In the genomic region with DNA sequence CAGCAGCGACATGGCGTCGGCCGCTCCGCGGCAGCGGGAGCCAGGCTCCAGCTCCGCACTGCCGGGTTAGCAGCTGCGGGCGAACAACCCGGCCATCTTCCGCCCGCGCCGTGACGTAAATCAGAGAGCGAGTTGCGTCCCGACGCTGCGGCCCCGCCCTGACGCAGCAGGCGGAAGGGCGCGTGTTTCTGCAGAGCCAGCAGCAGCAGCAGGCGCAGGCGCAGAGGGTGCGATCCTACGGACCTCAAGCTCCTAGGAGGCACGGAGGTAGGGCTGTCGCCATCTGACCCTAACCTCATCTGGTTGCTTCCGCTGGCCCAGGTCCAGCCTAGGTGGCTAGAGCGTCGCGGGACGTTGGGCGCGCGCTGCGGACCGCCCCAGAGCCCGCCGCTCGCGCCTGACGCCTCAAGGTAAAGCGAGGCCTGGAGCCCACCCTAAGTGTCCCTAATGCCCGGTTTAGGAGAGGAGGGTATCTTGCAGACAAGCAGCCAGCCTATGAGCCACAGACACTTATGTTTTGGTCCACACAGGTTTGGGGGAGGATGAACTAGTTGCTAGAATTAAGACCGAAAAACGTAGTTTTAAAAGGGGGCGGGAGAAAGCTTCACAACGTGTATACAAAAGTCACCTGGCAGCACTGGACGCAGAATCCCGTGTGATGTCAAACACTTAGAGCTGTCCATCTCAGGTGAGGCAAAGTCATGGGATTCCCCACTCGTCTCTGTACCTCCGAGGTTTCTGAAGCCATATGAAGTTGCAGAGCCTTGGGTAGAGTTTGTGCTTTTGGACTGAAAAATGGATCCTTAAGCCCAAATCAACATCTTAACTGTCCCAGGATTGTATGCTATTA, we compare ENCODE assay signal across 8 mouse cellular contexts. TPM values are rescaled to one million over a fixed set of nuclear protein-coding genes. Genes with fewer than 3 reads are reported as not detected.
A peak's percentile ranks its signal among the peaks of the same experiment; 100 is the strongest.
DNase-seq lines count a peak whose midpoint lies in the region; ATAC-seq and TF ChIP-seq lines count a peak whose summit lies in the region.

Gak (minus strand) TSS at position 122 of the 850 bp plus-strand sequence.
Tmem175 (plus strand) TSS at position 137 of the 850 bp plus-strand sequence.

- no peaks in the 10 kb centered on the region for H3K27me3 ChIP-seq in MEL (ENCODE audit: control insufficient read depth in 1 of 2, insufficient read depth in 2 of 2, low read length in 2 of 2)
- H3K27me3 ChIP-seq in cerebellum, adult 2 months (ENCODE audit: control insufficient read depth, insufficient read depth, low read length): no peaks in the 10 kb centered on the region
- H3K27me3 ChIP-seq in forebrain, postnatal 0 days (ENCODE audit: insufficient read depth, low read length): no peaks in the 10 kb centered on the region
- no peaks in the 10 kb centered on the region for H3K27me3 ChIP-seq in lung, embryonic 15.5 days

- no peak for TF ChIP-seq EP300 in MEL (IDR thresholded peaks at IDR 0.05; ENCODE audit: low read depth in 1 of 2, low read length in 2 of 2)

- no peak for TF ChIP-seq RAD21 in MEL (IDR thresholded peaks at IDR 0.05; ENCODE audit: low read depth, low read length)

- peak within 1 kb of the TSS; percentile 90 for H3K9ac ChIP-seq in MEL (ENCODE audit: control insufficient read depth, low read depth, low read length, poor library complexity, severe bottlenecking)
- peak within 1 kb of the TSS; percentile 96 for H3K9ac ChIP-seq in forebrain, postnatal 0 days
- peak within 1 kb of the TSS; percentile 95 for H3K9ac ChIP-seq in lung, embryonic 15.5 days

- WGBS in cerebellum, adult 2 months: under 1% methylated on average over 58 of the region's 58 CpGs
- 3% methylated on average over 58 of the region's 58 CpGs for WGBS in forebrain, postnatal 0 days
- WGBS in lung, embryonic 15.5 days: under 1% methylated on average over 58 of the region's 58 CpGs

- peak within 1 kb of the TSS; percentile 44 for H3K27ac ChIP-seq in MEL (ENCODE audit: control insufficient read depth, low read depth, low read length)
- peak within 1 kb of the TSS; percentile 76 for H3K27ac ChIP-seq in cerebellum, adult 2 months (ENCODE audit: insufficient read depth, low read length)
- peak within 1 kb of the TSS; percentile 89 for H3K27ac ChIP-seq in forebrain, postnatal 0 days (ENCODE audit: low read depth, low read length)
- H3K27ac ChIP-seq in lung, embryonic 15.5 days: peak within 1 kb of the TSS; percentile 89

- peaks cover 4 to 33% of the 10 kb centered on the region in 2 experiments; a peak in 3 of 4 replicates for H3K36me3 ChIP-seq in MEL (ENCODE audit: control insufficient read depth in 1 of 2, insufficient read depth in 2 of 2, low read length in 2 of 2)
- no peaks in the 10 kb centered on the region for H3K36me3 ChIP-seq in forebrain, postnatal 0 days (ENCODE audit: insufficient read depth)
- H3K36me3 ChIP-seq in lung, embryonic 15.5 days: no peaks in the 10 kb centered on the region

- peak within 1 kb of the TSS; percentile 68 to 99 for H3K4me3 ChIP-seq in MEL (ENCODE audit: control insufficient read depth in 1 of 2, insufficient read depth in 1 of 2, low read depth in 2 of 2, low read length in 2 of 2)
- H3K4me3 ChIP-seq in cerebellum, adult 2 months (replicated peaks; ENCODE audit: insufficient read depth, low read depth, low read length): peak within 1 kb of the TSS; percentile 85
- peak within 1 kb of the TSS; percentile 91 for H3K4me3 ChIP-seq in forebrain, postnatal 0 days (ENCODE audit: low read depth, low read length)
- peak within 1 kb of the TSS; percentile 90 for H3K4me3 ChIP-seq in lung, embryonic 15.5 days

- peak; percentile 65 to 98; a peak in 3 of 4 replicates for TF ChIP-seq POLR2A in MEL (IDR thresholded peaks at IDR 0.05; ENCODE audit: control insufficient read depth in 1 of 2, insufficient read depth in 1 of 2, low read depth in 1 of 2, low read length in 2 of 2, poor library complexity in 1 of 2)
- peak; percentile 96 for TF ChIP-seq POLR2A in cerebellum, adult 2 months (IDR thresholded peaks at IDR 0.05; ENCODE audit: borderline replicate concordance, insufficient read depth, low read length)

- H3K4me2 ChIP-seq in forebrain, postnatal 0 days (ENCODE audit: low read depth): peak within 1 kb of the TSS; percentile 89
- peak within 1 kb of the TSS; percentile 86 for H3K4me2 ChIP-seq in lung, embryonic 15.5 days

- H3K79me2 ChIP-seq in MEL (ENCODE audit: control insufficient read depth, insufficient read depth, low read length, poor library complexity): peaks cover 42% of the 10 kb centered on the region

- DNase-seq in MEL (ENCODE audit: low read depth, low spot score): peak; percentile 98
- peak; percentile 94 to 95 for DNase-seq in cerebellum, adult 2 months
- peak; percentile 96 for DNase-seq in forebrain, postnatal 0 days
- peak; percentile 93 for DNase-seq in heart, postnatal 4 days
- peak; percentile 87 to 90 for DNase-seq in layer of hippocampus, adult 8-10 months (ENCODE audit: low spot score in 2 of 2)
- DNase-seq in ovary, adult 18-20 months (ENCODE audit: low spot score): peak; percentile 86
- peak; percentile 97 for DNase-seq in thymus, postnatal 0 days (ENCODE audit: low spot score)

- H3K4me1 ChIP-seq in MEL (ENCODE audit: control insufficient read depth in 1 of 2, insufficient read depth in 2 of 2, low read length in 2 of 2): peaks cover 16 to 17% of the 10 kb centered on the region in 2 experiments
- H3K4me1 ChIP-seq in cerebellum, adult 2 months (ENCODE audit: control insufficient read depth, insufficient read depth, low read length): peaks cover 2% of the 10 kb centered on the region; the same call in 1 of the 2 replicates
- 0 out of 2 replicates have a peak, but pooled peaks cover 4% of the 10 kb centered on the region for H3K4me1 ChIP-seq in forebrain, postnatal 0 days (ENCODE audit: insufficient read depth)
- peaks cover 23% of the 10 kb centered on the region for H3K4me1 ChIP-seq in lung, embryonic 15.5 days

- no peaks in the 10 kb centered on the region for H3K9me3 ChIP-seq in MEL (replicated peaks; ENCODE audit: insufficient read depth, low read length)
- no peaks in the 10 kb centered on the region for H3K9me3 ChIP-seq in forebrain, postnatal 0 days (ENCODE audit: low read length)
- no peaks in the 10 kb centered on the region for H3K9me3 ChIP-seq in lung, embryonic 15.5 days

- TF ChIP-seq CTCF in MEL (IDR thresholded peaks at IDR 0.05 in 2 of 3, conservative IDR thresholded peaks at IDR 0.05 in 1 of 3; ENCODE audit: control insufficient read depth in 1 of 3, insufficient read depth in 1 of 3, low read depth in 2 of 3, low read length in 3 of 3, poor library complexity in 1 of 3, severe bottlenecking in 1 of 3): no peak
- TF ChIP-seq CTCF in cerebellum, adult 2 months (IDR thresholded peaks at IDR 0.05; ENCODE audit: borderline replicate concordance, insufficient read depth, low read depth, low read length): no peak
- TF ChIP-seq CTCF in forebrain, postnatal 0 days (IDR thresholded peaks at IDR 0.05; ENCODE audit: low read depth): no peak

- ATAC-seq in forebrain, postnatal 0 days: peak; percentile 99
- peak; percentile 98 for ATAC-seq in lung, embryonic 15.5 days (ENCODE audit: borderline replicate concordance, extremely low read depth, low FRiP score, low TSS enrichment)

TF ChIP-seq in MEL, 35 proteins besides CTCF, POLR2A, EP300 and RAD21 (continues in another document):
- TF ChIP-seq TCF12 (IDR thresholded peaks at IDR 0.05; ENCODE audit: low read depth, low read length): 0 out of 2 replicates have a peak, but pooled peaks have one; percentile 26
- TF ChIP-seq ELF1 (IDR thresholded peaks at IDR 0.05; ENCODE audit: low read depth, low read length): peak; percentile 94
- TF ChIP-seq NELFE (IDR thresholded peaks at IDR 0.05; ENCODE audit: low read depth, low read length): peak; percentile 97
- no peak for TF ChIP-seq MEF2A (IDR thresholded peaks at IDR 0.05; ENCODE audit: extremely low read depth, insufficient replicate concordance, low read depth, low read length, poor library complexity, severe bottlenecking)
- no peak for TF ChIP-seq GATA1 (IDR thresholded peaks at IDR 0.05; ENCODE audit: low read depth, low read length)
- TF ChIP-seq MYC (IDR thresholded peaks at IDR 0.05; ENCODE audit: low read depth, low read length): no peak
- no peak for TF ChIP-seq ZNF384 (IDR thresholded peaks at IDR 0.05; ENCODE audit: low read depth, low read length)
- TF ChIP-seq UBTF (IDR thresholded peaks at IDR 0.05; ENCODE audit: borderline replicate concordance, insufficient read depth, low read depth, low read length): 0 out of 2 replicates have a peak, but pooled peaks have one; percentile 43
- TF ChIP-seq KAT2A (conservative IDR thresholded peaks at IDR 0.05; ENCODE audit: low read depth, low read length): no peak
- TF ChIP-seq NRF1 (IDR thresholded peaks at IDR 0.05; ENCODE audit: insufficient read depth, low read depth, low read length, poor library complexity, severe bottlenecking): peak; percentile 94
- peak; percentile 59 for TF ChIP-seq SIN3A (IDR thresholded peaks at IDR 0.05; ENCODE audit: low read length)
- no peak for TF ChIP-seq ZKSCAN1 (IDR thresholded peaks at IDR 0.05; ENCODE audit: low read depth, low read length)

RNA-seq across cellular contexts. Expression of gene Gak, which starts in this region (rescaled TPM):
- total RNA-seq in MEL (2012; rRNA removed): 48.5 and 54.9 TPM in 2 replicates
- polyA plus RNA-seq in MEL (2012; ENCODE audit: insufficient read depth in 1 of 2, insufficient read length in 2 of 2, low read depth in 1 of 2, low replicate concordance in 2 of 2, missing spikeins in 1 of 2): 10 to 100 TPM in 1 of 2 experiments, not detected in 1; 76.4 TPM
- 89.9 and 91.6 TPM in 2 replicates for polyA plus RNA-seq in cerebellum, adult 2 months (2012; rRNA removed)
- 77.6 and 79.1 TPM in 2 replicates for total RNA-seq in forebrain, postnatal 0 days (2014; rRNA removed)
- polyA plus RNA-seq in forebrain, postnatal 0 days (2015; fragmentation: Nextera tagmentation; extraction: Ambion mirVana): 44.6 and 48.6 TPM in 2 replicates
- 10 to 100 TPM; 36.7 to 36.9 TPM for total RNA-seq in heart, postnatal 4 days (2021)
- total RNA-seq in layer of hippocampus, adult 8-10 months (2022): 100 to 1,000 TPM in 2 of 4 experiments, 10 to 100 TPM in 2; 94.1 to 111 (median 102) TPM
- 46.5 and 49.0 TPM in 2 replicates for polyA plus RNA-seq in lung, embryonic 15.5 days (2015; fragmentation: Nextera tagmentation; extraction: Ambion mirVana)
- 44.6 and 50.1 TPM in 2 replicates for polyA plus RNA-seq in thymus, postnatal 0 days (2015; fragmentation: Nextera tagmentation; extraction: Ambion mirVana)

RNA-seq across cellular contexts. Expression of gene Tmem175, which starts in this region (rescaled TPM):
- total RNA-seq in MEL (2012; rRNA removed): 19.3 and 22.1 TPM in 2 replicates
- polyA plus RNA-seq in MEL (2012; ENCODE audit: insufficient read depth in 1 of 2, insufficient read length in 2 of 2, low read depth in 1 of 2, low replicate concordance in 2 of 2, missing spikeins in 1 of 2): 10 to 100 TPM in 1 of 2 experiments, not detected in 1; 39.2 TPM
- polyA plus RNA-seq in cerebellum, adult 2 months (2012; rRNA removed): 50.8 and 52.4 TPM in 2 replicates
- 17.5 and 27.2 TPM in 2 replicates for total RNA-seq in forebrain, postnatal 0 days (2014; rRNA removed)
- 32.2 and 34.8 TPM in 2 replicates for polyA plus RNA-seq in forebrain, postnatal 0 days (2015; fragmentation: Nextera tagmentation; extraction: Ambion mirVana)
- total RNA-seq in heart, postnatal 4 days (2021): 1 to 10 TPM; 8.3 to 9.4 TPM
- total RNA-seq in layer of hippocampus, adult 8-10 months (2022): 10 to 100 TPM; 39.5 to 44.9 (median 42.5) TPM
- polyA plus RNA-seq in lung, embryonic 15.5 days (2015; fragmentation: Nextera tagmentation; extraction: Ambion mirVana): 28.3 and 29.5 TPM in 2 replicates
- 25.2 and 28.3 TPM in 2 replicates for polyA plus RNA-seq in thymus, postnatal 0 days (2015; fragmentation: Nextera tagmentation; extraction: Ambion mirVana)

Comparison
In these comparisons a context has a peak if more than half of its experiments do, and no peak if none do; other contexts are left out.
1. Peak in every context shown above with its lines: DNase-seq, ATAC-seq, H3K4me3 ChIP-seq and H3K27ac ChIP-seq.